Mouse (Mus musculus): Measurements from ENCODE around the gene Kcnq4.

GRCm38 (mm10) chr4:120746552-120747150 lies 1.8 kb downstream of the Kcnq4 start:
- TF ChIP-seq TAL1 (IDR thresholded peaks at IDR 0.05; ENCODE audit: low read length), result no peak
- TF ChIP-seq GATA1 (IDR thresholded peaks at IDR 0.05; ENCODE audit: low read length), result no peak

Measured in erythroblast, embryonic 14.5 days (primary cell).